Mouse (Mus musculus) forebrain, embryonic 16.5 days (tissue): Measurements from ENCODE around the gene Eid1. TPM values are rescaled to one million over a fixed set of nuclear protein-coding genes. Genes with fewer than 3 reads are reported as not detected.
A peak's percentile ranks its signal among the peaks of the same experiment; 100 is the strongest.

Experiments used
- ATAC-seq: fragments of 200-750 bp; cut with Nextera tagmentation; 2 replicates; pipeline ENCODE4 v1.8.0; 2017; ENCODE audit warnings: mild to moderate bottlenecking, moderate library complexity
- H3K27ac ChIP-seq: fragments of 300-500 bp; sonication (generic); 2 replicates; pipeline ENCODE4 v1.5.1; 2014; ENCODE audit warnings: low read length, control low read depth
- H3K27me3 ChIP-seq: fragments of 300-500 bp; sonication (generic); replicated peaks from 2 replicates; pipeline ENCODE4 v1.6.1; 2014; ENCODE audit warnings: low read length; ENCODE audit not compliant: control insufficient read depth, insufficient read depth
- H3K36me3 ChIP-seq: fragments of 300-500 bp; sonication (generic); 2 replicates; pipeline ENCODE4 v1.6.1; 2014; ENCODE audit not compliant: control insufficient read depth, insufficient read depth
- H3K4me1 ChIP-seq: fragments of 300-500 bp; sonication (generic); replicated peaks from 2 replicates; pipeline ENCODE4 v1.6.1; 2014; ENCODE audit warnings: low read length; ENCODE audit not compliant: control insufficient read depth, insufficient read depth
- H3K4me2 ChIP-seq: fragments of 300-500 bp; sonication (generic); 2 replicates; pipeline ENCODE4 v1.6.1; 2014; ENCODE audit warnings: mild to moderate bottlenecking, low read length, control low read depth
- H3K4me3 ChIP-seq: fragments of 300-500 bp; sonication (generic); replicated peaks from 2 replicates; pipeline ENCODE4 v1.5.1; 2014; ENCODE audit warnings: mild to moderate bottlenecking, low read length, control low read depth
- H3K9ac ChIP-seq: fragments of 300-500 bp; sonication (generic); replicated peaks from 2 replicates; pipeline ENCODE4 v1.6.1; 2014; ENCODE audit warnings: low read depth, low read length, control low read depth
- H3K9me3 ChIP-seq: fragments of 300-500 bp; sonication (generic); 2 replicates; pipeline ENCODE4 v1.6.1; 2016; ENCODE audit warnings: low read length; ENCODE audit not compliant: control insufficient read depth
- WGBS: fragments of 180-500 bp; shearing (Covaris S2); extraction: QIAGEN DNeasy Blood & Tissue Kit; methylation state at CpG from one replicate; pipeline ENCODE4 v1.1.7; 2014; 5-methylcytosine and 5-hydroxymethylcytosine counted together
- polyA plus RNA-seq: library from polyadenylated mRNA; unstranded; fragments of >200 nt; fragmentation: Nextera tagmentation; extraction: Ambion mirVana; gene quantifications from 2 replicates; pipeline ENCODE4 v1.2.1, GENCODE M21; 2015

The Eid1 gene
- polyA plus RNA-seq, 1 experiment from 2014 or later: 317 TPM

- ATAC-seq: no peak
- no peak overlapping the region for H3K27ac ChIP-seq
- WGBS: 83% methylated on average over 8 of the region's 8 CpGs
- H3K36me3 ChIP-seq: no peaks in the 10 kb centered on the region
- H3K27me3 ChIP-seq: no peaks in the 10 kb centered on the region; the same call in 1 of the 2 replicates
- no peak overlapping the region for H3K4me2 ChIP-seq
- H3K4me3 ChIP-seq: no peak overlapping the region
- no peak overlapping the region for H3K9ac ChIP-seq
- H3K9me3 ChIP-seq: no peaks in the 10 kb centered on the region
- no peaks in the 10 kb centered on the region for H3K4me1 ChIP-seq
Measured at GRCm38 (mm10) chr2:125716599-125716998, 43.7 kb downstream of the Eid1 start.

GRCm38 (mm10) chr2:125723086-125723407, 50.2 kb downstream of the Eid1 start:
- Histone ChIP-seq H3K36me3 (no peaks in the 10 kb centered on the region), H3K27me3 (peaks cover 9% of the 10 kb centered on the region), H3K4me3 (peak overlapping the region; percentile 56), H3K9me3 (no peaks in the 10 kb centered on the region), H3K4me2 (peak overlapping the region; percentile 99), H3K27ac (no peak overlapping the region), H3K4me1 (peaks cover 17% of the 10 kb centered on the region), H3K9ac (peak overlapping the region; percentile 71)
- 1% methylated on average over 18 of the region's 18 CpGs for WGBS
- no peak; the same call in 1 of the 2 replicates for ATAC-seq

- Histone ChIP-seq H3K4me2 (peak overlapping the region; percentile 99), H3K27me3 (peaks cover 9% of the 10 kb centered on the region), H3K4me3 (peak overlapping the region; percentile 56), H3K4me1 (peaks cover 17% of the 10 kb centered on the region), H3K9ac (peak overlapping the region; percentile 71), H3K27ac (no peak overlapping the region), H3K9me3 (no peaks in the 10 kb centered on the region), H3K36me3 (no peaks in the 10 kb centered on the region)
- 0% methylated on average over 34 of the region's 34 CpGs for WGBS
- peak; percentile 88 for ATAC-seq
Measured at GRCm38 (mm10) chr2:125723408-125724085, 50.7 kb downstream of the Eid1 start.

- H3K27me3 ChIP-seq: peaks cover 9% of the 10 kb centered on the region
- ATAC-seq: peak; percentile 90
- H3K4me2 ChIP-seq: peak within 1 kb of the TSS; percentile 99
- peak within 1 kb of the TSS; percentile 56 for H3K4me3 ChIP-seq
- peak within 1 kb of the TSS; percentile 71 for H3K9ac ChIP-seq
- no peak within 1 kb of the TSS for H3K27ac ChIP-seq
- H3K36me3 ChIP-seq: no peaks in the 10 kb centered on the region
- no peaks in the 10 kb centered on the region for H3K9me3 ChIP-seq
- WGBS: under 1% methylated on average over 15 of the region's 15 CpGs
- H3K4me1 ChIP-seq: peaks cover 17% of the 10 kb centered on the region
Measured at GRCm38 (mm10) chr2:125724086-125724430, 51.2 kb downstream of the Eid1 start, which contains the start of gene Shc4. Shc4 (minus strand) TSS chr2:125724148.

Other genes starting within 250 kb of the Eid1 start
- 0.35 TPM in 1 of 2 replicates, not detected in the other for gene Gm9913, start 168.0 kb upstream of the Eid1 start, polyA plus RNA-seq
- 2.1 and 2.5 TPM in 2 replicates for gene Fbn1, start 165.1 kb upstream of the Eid1 start, polyA plus RNA-seq
- 4.8 and 5.1 TPM in 2 replicates for gene Cep152, start 48.0 kb upstream of the Eid1 start, polyA plus RNA-seq
- 1.5 and 2.0 TPM in 2 replicates for gene Shc4, start 51.1 kb downstream of the Eid1 start, polyA plus RNA-seq
- gene Secisbp2l, start 109.8 kb downstream of the Eid1 start, polyA plus RNA-seq: 32.2 and 35.3 TPM in 2 replicates
- gene Galk2, start 186.0 kb downstream of the Eid1 start, polyA plus RNA-seq: 24.9 and 27.9 TPM in 2 replicates
- gene Cops2, start 186.0 kb downstream of the Eid1 start, polyA plus RNA-seq: 63.6 and 80.4 TPM in 2 replicates